Mouse (Mus musculus): ENCODE measurements around the gene Aqp9.

Aqp9 gene

GRCm38 (mm10) chr9:71166871-71167465 is 1.5 kb downstream of the Aqp9 start:
- DNase-seq: peak; percentile 33 to 42

GRCm38 (mm10) chr9:71166019-71166705 is 2.3 kb downstream of the Aqp9 start:
- DNase-seq: no peak

DNA sequence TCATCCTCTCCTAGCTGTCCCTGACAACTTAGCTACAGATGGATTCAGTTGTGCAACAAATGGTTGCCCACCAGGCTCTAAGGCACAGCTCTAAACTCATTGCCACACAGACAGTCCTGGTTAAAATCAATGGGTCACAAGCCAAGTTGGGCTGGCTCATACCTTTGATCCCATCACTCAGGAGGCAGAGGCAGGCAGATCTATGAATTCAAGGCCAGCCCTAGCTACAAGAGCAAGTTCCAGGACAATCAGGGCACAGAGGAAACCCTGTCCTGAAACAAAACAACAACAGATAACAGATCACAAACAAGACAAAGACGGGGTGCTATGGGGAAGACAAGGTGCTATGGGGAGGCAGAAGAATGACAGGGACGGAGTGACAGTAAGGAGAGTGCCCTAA is 3.0 kb downstream of the Aqp9 start:
- no peak for DNase-seq

- DNase-seq: no peak
Measured at GRCm38 (mm10) chr9:71165061-71165460, 3.4 kb downstream of the Aqp9 start.

DNA sequence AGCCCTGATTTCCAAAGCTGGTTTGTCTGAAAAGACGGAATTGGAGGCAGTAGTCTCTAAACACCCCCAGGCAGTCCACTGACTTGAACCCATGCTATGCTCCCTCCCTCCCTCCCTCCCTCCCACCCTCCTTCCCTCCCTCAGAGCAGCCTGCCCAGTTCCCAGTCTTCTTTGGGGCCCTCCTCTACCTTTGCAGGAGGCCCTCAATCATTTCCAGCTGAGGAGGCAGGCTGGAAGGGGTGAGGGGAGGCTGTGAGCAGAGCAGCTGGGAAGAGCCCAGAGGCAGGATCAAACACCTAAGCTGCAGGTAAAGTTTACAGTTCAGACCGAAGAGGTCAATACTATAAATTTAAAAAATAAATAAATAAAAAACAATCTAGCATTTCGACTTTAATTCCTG is 4.1 kb downstream of the Aqp9 start:
- DNase-seq: no peak

GRCm38 (mm10) chr9:71162858-71163740 is 5.4 kb downstream of the Aqp9 start:
- no peak for DNase-seq

DNA sequence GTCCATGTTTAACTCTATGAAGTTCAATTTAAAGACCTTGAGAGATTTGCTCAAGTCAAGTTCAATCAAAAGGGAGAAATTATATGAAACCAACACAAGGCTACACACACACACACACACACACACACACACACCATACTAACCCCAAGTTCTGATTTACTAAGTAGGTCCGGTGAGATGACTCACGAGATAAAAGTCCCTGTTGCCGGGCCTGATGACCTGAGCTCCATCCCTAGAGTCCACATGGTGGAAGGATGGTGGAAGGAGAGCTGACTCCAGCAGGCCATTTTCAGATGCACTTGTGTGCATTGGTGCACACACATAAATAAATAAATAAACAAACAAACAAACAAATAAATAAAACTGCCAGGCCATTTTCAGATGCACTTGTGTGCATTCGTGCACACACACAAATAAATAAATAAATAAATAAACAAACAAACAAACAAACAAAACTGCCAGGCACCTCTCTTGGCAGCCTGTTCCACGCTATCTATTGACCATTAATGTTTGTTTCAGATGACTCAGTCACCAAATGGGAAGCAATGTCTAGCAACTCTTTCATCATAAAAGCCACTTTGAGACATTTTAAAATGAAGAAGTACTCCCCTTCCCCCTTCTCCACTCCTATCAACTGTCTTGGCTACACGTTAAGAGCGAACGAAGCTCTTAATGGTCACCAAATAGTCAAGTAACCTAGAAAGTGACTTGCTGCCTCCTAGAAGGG is 6.2 kb downstream of the Aqp9 start:
- no peak for DNase-seq

DNA sequence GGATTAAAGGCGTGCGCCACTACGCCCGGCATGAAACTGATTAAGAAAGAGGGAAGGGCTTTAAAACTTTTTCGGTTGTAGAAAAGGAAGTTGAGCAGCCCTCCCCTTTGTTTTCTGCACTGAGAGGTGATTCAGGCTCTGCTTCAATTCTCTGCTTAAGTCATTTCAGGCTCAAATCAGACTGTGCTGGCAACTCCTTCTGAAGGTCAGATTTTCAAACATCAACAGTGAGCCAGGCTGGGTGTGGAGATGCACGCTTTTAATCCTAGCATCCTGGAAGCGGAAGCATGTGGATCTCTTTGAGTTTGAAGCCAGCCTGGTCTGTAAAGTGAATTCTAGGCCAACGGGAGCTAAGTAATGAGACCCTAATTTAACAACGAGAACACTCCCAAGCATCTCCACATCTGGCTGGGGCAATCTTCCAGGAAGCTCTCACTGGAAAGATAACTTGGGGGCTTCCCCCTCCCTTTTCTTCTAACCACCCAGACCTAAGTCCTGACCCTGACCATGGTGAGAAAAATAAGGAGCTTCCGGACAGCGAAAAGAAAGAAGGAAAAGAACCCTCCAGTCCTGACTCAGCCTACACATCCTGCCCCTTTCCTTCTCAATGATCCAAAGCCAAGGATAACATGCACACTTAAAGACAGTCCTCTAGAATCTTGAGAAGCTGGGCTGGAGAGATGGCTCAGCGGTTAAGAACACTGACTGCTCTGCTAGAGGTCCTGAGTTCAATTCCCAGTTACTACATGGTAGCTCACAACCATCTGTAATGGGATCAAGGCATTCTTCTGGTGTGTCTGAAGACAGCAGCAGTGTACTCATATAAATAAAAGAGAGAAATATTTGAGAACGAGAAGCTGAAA is 7.4 kb downstream of the Aqp9 start:
- DNase-seq: no peak

DNA sequence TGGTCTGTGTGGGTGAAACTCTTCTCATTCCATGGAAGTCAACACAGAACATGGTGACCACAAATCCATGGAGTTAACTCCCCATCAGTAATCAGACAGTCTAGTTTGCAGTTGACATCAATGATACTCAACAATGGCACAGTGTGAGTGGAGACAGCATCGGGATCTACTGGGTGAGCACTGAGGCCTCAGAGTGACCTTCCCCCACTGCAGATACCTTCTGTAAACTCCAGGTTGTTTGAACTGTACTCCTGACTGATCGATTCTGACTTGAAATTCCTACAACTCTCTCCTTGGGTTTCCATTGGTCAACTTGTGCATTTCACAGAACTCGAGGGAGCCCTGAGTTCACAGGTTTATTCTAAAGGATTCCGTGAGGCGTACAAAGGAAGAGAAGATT is 8.8 kb downstream of the Aqp9 start:
- DNase-seq: no peak

- DNase-seq: no peak
Measured at GRCm38 (mm10) chr9:71159060-71159626, 9.3 kb downstream of the Aqp9 start.

GRCm38 (mm10) chr9:71157921-71158646 is 10.4 kb downstream of the Aqp9 start:
- no peak for DNase-seq

- no peak for DNase-seq
Measured at GRCm38 (mm10) chr9:71156447-71157035, 11.9 kb downstream of the Aqp9 start.

DNA sequence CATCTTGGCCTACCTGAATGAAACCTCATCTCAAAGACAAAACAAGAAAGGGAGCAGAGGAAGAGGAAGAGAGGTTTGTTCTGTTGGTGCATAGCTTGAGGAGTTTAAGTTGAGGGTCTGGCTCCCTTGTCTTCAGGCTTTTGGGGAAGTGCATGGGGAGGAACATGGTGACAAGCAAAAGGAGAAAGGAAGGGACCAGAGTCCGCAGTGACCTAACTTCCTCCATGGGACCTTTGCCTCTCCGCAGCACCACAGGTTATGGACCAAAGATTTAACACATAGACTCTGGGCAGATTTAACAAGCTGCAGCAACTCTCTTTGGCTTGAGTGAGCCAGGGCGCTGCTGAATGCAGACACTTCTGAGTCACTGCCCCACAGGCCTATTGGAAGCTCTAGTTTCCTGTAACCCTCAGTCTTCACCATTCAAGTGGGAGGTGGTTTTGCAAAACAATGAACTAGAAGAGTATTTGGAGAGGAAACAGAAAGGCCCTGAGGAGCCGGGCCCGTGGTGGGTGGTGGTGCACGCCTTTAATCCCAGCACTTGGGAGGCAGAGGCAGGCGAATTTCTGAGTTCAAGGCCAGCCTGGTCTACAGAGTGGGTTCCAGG is 13.0 kb downstream of the Aqp9 start:
- DNase-seq: no peak

DNA sequence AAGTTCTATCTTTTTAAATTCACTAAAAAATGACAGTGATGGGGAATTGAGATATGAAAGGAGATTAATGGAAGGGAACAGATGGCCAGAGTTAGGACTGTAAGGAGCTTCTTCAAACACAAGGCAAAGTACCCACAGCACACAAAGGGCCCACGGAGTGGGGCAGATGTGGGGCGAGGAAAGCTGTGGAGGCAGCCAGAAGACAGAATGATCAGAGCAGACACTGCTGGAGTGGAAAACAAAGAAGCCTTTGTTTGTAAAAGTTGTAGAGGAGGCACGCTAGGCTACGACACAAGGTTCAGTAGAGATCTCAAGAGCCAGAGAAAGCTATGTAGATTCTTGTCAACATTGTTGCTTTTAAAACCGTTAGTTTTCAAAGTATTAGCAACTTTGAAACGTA is 17.1 kb downstream of the Aqp9 start:
- no peak for DNase-seq

- no peak for DNase-seq
Measured at GRCm38 (mm10) chr9:71150175-71150574, 18.3 kb downstream of the Aqp9 start.

DNA sequence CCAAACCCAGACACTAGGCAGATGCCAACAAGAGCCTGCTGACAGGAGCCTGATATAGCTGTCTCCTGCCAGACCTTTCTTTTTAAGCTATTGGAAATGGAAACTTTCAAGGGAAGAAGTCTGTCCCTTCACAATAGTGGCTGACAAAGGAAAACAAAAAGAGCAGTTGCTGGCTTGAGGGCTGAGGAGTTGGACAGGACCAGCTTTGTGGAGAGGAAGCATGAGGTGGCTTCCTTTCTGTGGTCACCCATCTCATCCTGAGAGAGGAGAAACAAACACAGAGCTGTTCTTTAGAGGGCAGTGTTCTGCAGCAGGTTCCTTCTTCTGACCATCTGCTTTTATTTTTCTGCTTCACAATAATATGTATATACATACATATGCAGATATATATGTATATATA is 19.6 kb downstream of the Aqp9 start:
- no peak for DNase-seq

DNA sequence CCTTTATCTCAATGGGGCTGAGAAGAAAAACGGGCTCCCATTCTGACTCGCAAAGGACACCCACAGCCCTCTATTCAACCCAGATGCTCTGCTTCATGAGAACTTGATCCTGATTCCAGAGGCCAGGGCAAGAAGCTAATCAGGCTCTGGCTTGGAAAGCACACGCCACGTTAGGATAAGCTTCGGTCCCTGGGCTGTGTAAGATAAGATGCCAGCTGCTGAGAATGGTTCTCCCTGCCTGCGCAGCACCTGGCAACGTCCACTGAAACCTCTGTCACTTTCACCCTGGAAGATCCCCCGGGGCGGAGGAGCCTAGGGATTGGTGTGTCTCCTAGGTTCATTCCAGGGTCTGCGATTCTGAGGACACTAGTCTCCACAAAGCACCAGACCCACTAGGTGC is 22.3 kb downstream of the Aqp9 start:
- no peak for DNase-seq

GRCm38 (mm10) chr9:71140205-71140604 is 28.3 kb downstream of the Aqp9 start:
- no peak for DNase-seq

GRCm38 (mm10) chr9:71138936-71139335 is 29.5 kb downstream of the Aqp9 start:
- DNase-seq: no peak

DNA sequence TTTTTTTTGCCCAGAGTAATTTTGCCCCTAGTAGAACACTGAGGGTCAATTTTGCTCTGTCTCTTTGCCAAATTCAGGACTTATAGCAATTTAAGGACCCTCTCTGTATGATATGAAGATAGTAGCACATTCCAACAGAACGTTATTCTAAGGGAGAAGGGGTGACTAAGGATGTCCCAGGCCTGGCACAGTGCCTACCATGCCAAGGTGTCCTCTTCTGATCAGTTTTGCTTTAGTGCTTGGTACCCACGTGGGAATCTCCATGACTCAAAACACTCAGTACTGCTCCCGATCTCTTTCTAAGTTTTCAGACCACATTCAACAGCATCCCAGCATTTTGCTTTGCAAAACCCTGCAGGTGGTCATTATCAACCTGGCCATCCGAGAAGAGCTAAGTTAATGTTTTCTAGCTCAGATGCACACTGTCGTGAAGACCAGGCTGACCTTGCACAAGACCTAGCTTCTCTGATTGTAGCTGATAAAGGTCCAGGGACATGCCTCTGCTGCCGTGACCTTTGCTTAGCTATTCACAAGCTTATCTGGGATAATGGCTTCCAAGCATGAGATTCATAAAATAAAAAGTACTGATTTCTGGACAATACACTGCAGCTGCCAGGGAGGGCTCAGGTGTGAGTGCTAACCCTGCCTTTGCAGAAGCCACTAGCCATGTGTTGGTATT is 31.1 kb downstream of the Aqp9 start:
- DNase-seq: no peak
